Mouse (Mus musculus) G1E (cell line): ENCODE measurements at regions not wholly inside any gene's neighbourhood (a gene's known extent, or its start where the extent isn't known, plus 50 kb on each side); places are given as distances from the start of the nearest gene placed in this dataset.

ENCODE experiments used
- CTCF ChIP-seq: IDR thresholded peaks from 2 replicates; pipeline ENCODE4 v1.5.1; 2012; ENCODE audit warnings: low read depth, low read length, inconsistent platforms, mixed read lengths
- GATA1 ChIP-seq: IDR thresholded peaks from 2 replicates; pipeline ENCODE4 v1.6.1; 2012; ENCODE audit warnings: borderline replicate concordance, low read length, inconsistent platforms, mixed read lengths
- POLR2AphosphoS5 ChIP-seq: IDR thresholded peaks from 2 replicates; pipeline ENCODE4 v1.6.1; 2012; ENCODE audit warnings: low read depth, low read length, inconsistent platforms; ENCODE audit not compliant: insufficient replicate concordance

DNA sequence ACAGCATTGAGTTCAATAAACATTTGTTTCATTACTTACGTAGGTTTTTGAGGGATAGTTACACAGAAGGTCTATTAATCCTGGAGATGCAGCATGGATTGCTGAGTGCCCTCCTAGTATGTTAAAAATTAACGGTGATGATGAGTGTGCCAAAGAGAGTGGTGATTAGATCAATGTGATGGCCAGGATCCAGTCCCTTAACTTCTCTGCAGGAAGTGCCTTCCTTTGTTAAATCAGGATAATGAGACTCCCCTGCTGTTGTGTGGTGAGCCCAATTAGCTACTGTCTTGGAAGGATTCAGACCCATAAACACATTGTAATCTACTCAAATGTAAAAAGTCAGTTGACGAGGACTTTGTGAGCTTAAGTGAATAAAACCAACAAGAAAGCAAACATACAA lies 100.1 kb upstream of the Auts2 start:
- no peak for TF ChIP-seq CTCF
- no peak for TF ChIP-seq GATA1
- no peak for TF ChIP-seq POLR2AphosphoS5
